Mouse (Mus musculus) brain, embryonic 14.5 days (tissue): ENCODE data around the gene Samd8. TPM values are rescaled to one million over a fixed set of nuclear protein-coding genes. Genes with fewer than 3 reads are reported as not detected.

Source experiments
- DNase-seq: peaks from one replicate; pipeline ENCODE4 v3.0.0-alpha.2; 2011; ENCODE audit warnings: low read depth
- CTCF ChIP-seq: fragments of 200-500 bp; IDR thresholded peaks from 2 replicates; pipeline ENCODE4 v1.5.1; 2012; ENCODE audit warnings: inconsistent platforms, mild to moderate bottlenecking, moderate library complexity, borderline replicate concordance; ENCODE audit not compliant: insufficient read depth, insufficient read length; ENCODE audit errors: extremely low read depth
- POLR2A ChIP-seq: fragments of 200-500 bp; IDR thresholded peaks from 2 replicates; pipeline ENCODE4 v1.6.1; 2012; ENCODE audit warnings: mild to moderate bottlenecking, inconsistent platforms, borderline replicate concordance; ENCODE audit not compliant: poor library complexity, insufficient read depth, insufficient read length, severe bottlenecking; ENCODE audit errors: extremely low read depth
- polyA plus RNA-seq: library from polyadenylated mRNA; depleted of rRNA; stranded (reverse); fragments of >200 nt; gene quantifications from 2 replicates; pipeline ENCODE4 v1.2.3, GENCODE M21; 2012; rRNA removed

Gene Samd8
- polyA plus RNA-seq, 1 experiment: 30.1 TPM

DNA sequence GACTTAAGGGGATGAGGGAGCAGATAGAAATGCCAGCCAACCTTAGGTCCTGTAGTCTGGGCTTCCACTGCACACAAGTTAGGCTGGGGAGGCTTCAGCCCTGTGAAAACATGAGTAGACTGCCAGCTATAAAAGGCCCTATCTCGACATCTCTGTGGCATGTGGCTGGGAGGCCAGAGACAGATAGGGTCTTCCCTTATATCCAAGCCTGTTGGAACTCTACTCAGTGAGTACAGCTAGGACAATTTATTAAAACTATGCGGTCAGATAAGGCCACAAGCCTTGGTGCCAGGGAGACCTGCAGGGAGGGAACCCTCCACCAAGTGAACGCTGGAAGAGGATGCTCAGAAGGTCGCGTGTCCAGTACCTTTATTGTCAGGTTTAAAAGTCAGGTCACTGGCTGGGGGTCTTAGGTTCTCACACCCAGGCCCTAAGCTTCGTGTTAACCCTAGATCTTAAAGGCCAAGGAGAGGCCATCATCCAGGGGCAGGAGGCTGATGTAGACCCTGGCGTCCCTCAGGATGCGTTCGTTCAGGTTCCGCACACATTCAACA is 96.6 kb downstream of the Samd8 start:
- TF ChIP-seq CTCF: no peak
- TF ChIP-seq POLR2A: no peak
- no peak for DNase-seq

DNA sequence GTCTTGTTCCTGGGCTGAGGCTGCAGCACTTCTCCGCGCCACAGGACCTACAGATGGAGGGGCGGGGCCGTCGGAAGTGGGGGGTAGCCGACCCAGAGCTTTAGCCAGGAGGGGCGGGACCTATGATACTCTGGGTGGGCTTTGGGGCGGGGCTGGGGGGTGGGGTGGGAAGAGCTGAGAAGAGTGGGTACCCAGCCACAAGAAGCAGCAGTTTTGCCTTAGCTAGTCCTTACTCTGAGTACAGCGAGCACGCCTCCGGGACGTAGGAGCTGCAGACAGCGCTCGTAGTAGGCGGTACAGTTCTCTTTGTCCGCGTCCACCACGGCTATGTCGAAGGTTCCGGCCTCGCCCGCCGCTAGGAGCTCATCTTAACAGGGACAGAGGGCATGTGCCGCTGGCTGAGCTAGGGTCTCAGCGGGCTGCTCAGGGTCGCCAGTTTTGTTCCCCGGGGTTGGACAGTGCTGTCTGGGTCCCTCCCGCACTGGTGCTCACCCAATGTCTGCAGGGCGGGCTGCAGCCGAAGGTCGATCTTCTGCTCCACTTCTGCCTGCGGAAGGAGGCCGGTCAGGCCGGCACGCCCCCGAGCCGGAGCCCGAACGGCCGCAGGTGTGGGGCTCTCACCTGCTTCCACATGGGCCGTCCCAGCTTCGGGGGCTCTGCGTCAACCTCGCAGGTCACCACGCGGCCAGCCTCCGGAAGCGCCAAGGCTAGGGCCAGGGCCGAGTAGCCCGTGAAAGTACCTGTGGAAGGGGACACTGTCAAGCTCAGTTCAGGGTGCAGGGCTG is 97.2 kb downstream of the Samd8 start:
- peak; percentile 91 for DNase-seq
- TF ChIP-seq POLR2A: no peak
- TF ChIP-seq CTCF: no peak

Other genes starting within 250 kb of the Samd8 start
- 0.08 and 0.10 TPM in 2 replicates for gene Dupd1, start 36.0 kb upstream of the Samd8 start, polyA plus RNA-seq
- not detected in 2 replicates for gene Dusp13, start 650 bp downstream of the Samd8 start, polyA plus RNA-seq
- gene Vdac2, start 74.7 kb downstream of the Samd8 start, polyA plus RNA-seq: 140 and 150 TPM in 2 replicates
- 24.4 and 26.9 TPM in 2 replicates for gene Comtd1, start 98.4 kb downstream of the Samd8 start, polyA plus RNA-seq
- 19.1 and 26.3 TPM in 2 replicates for gene Zfp503, start 239.1 kb downstream of the Samd8 start, polyA plus RNA-seq